Mouse (Mus musculus) liver, adult 2 months (tissue): Measurements from ENCODE around the gene Otud4.

Experiments used
- CTCF ChIP-seq: fragments of 200-500 bp; IDR thresholded peaks from 2 replicates; pipeline ENCODE4 v1.5.1; 2011; ENCODE audit warnings: low read depth, low read length, control low read depth
- POLR2A ChIP-seq: fragments of 200-500 bp; IDR thresholded peaks from 2 replicates; pipeline ENCODE4 v1.6.1; 2011; ENCODE audit warnings: low read length, control low read depth; ENCODE audit not compliant: insufficient read depth; ENCODE audit errors: extremely low read depth

- TF ChIP-seq CTCF (no peak), POLR2A (peak; percentile 43)
Measured at GRCm38 (mm10) chr8:79711064-79711961, 71.9 kb downstream of the Otud4 start, which contains the start of the genes Abce1 and Anapc10.
